Mouse (Mus musculus) brain, embryonic 14.5 days (tissue): Measurements from ENCODE around the gene Slc1a2.

ENCODE experiments used
- CTCF ChIP-seq: fragments of 200-500 bp; IDR thresholded peaks from 2 replicates; pipeline ENCODE4 v1.5.1; 2012; ENCODE audit warnings: inconsistent platforms, mild to moderate bottlenecking, moderate library complexity, borderline replicate concordance; ENCODE audit not compliant: insufficient read depth, insufficient read length; ENCODE audit errors: extremely low read depth
- POLR2A ChIP-seq: fragments of 200-500 bp; IDR thresholded peaks from 2 replicates; pipeline ENCODE4 v1.6.1; 2012; ENCODE audit warnings: mild to moderate bottlenecking, inconsistent platforms, borderline replicate concordance; ENCODE audit not compliant: poor library complexity, insufficient read depth, insufficient read length, severe bottlenecking; ENCODE audit errors: extremely low read depth

- TF ChIP-seq CTCF: no peak
- no peak for TF ChIP-seq POLR2A
These were observed 169.9 kb downstream of the Slc1a2 start for GRCm38 (mm10) chr2:102828381-102828780.
